Mouse (Mus musculus) CD4-positive, CD25-positive, alpha-beta regulatory T cell, adult 2 months (primary cell): ENCODE data around the gene Rnf214.
A peak's percentile ranks its signal among the peaks of the same experiment; 100 is the strongest.
"Not testable (repeated sequence)": the region's sequence is repeated elsewhere in the genome, so short reads cannot be mapped to it uniquely, and the experiment has no call there.

Experiments
- DNase-seq: peaks from one replicate; pipeline ENCODE4 v3.0.0-alpha.2; 2012; ENCODE audit warnings: low read depth, low spot score

The Rnf214 gene

GRCm38 (mm10) chr9:45850528-45851155, 56.1 kb downstream of the Rnf214 start:
- DNase-seq: no peak

GRCm38 (mm10) chr9:45849528-45850408, 56.9 kb downstream of the Rnf214 start:
- no peak for DNase-seq

DNA sequence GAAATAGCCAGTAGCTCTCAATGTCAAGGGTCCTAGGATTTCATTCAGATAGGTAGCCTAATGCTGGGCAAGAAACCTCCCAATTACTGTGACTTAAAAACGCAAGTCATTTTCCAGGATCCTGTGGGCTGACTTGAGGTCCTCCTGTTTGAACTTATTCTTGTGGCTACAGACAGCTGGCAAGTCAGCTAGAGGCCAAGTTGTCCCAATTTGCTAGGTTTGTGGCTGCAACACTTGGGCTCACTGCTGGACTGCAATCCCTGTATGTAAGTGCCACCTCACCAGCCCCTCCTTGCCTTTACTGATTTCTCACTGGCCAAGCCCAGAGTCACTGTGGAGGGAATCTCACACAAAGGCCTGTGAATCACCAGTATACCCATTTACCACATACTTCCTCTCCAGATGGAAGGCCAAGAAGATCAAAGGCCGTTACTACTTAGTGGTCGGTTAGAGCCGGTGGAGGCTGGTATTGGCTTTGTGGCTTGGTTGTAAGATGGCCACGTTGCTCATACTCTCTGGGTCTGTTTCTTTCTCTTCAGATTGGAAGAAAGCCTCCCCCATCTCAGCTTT, 59.7 kb downstream of the Rnf214 start:
- no peak for DNase-seq

GRCm38 (mm10) chr9:45846176-45846575, 60.5 kb downstream of the Rnf214 start:
- not testable (repeated sequence) for DNase-seq

GRCm38 (mm10) chr9:45845541-45845940, 61.2 kb downstream of the Rnf214 start:
- no peak for DNase-seq

- no peak for DNase-seq
Measured at GRCm38 (mm10) chr9:45843780-45844179, 62.9 kb downstream of the Rnf214 start.

- no peak for DNase-seq
Measured at GRCm38 (mm10) chr9:45843007-45843406, 63.7 kb downstream of the Rnf214 start.

DNA sequence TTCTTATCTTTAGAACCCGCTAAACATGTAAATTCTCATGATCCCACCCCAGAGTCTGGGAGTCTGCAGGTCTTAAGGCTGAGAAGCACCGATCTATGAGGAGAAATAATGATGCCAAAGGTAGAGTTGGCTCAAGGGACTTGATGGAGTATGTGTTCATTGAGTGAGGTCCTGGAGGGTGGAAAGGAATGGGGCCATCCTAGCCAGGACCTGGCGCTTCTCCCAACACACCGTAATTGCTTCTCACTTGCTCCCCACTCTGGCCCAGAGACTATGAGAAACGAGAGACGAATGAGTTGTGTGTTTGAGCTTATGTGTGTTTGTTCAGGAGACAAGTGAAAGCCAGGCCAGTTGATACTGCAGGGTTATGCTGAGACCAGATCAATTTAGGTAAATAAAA, 65.3 kb downstream of the Rnf214 start:
- no peak for DNase-seq

GRCm38 (mm10) chr9:45840331-45840730, 66.4 kb downstream of the Rnf214 start:
- no peak for DNase-seq

DNA sequence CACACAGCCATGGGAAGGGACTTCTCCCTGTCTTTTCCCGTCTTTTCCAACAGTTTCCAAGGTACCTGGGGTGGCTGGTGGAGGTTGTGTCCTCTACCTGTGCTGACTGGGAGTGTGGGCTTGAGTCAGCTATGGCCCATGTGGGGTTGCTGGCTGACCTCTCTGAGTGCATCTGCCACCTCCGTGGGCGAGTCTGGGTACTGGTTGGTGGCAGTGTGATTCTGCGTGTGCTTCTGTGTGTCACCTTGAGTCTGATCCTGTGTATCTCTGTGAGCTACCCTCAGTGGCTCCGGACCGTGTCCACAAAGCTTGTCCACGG, 66.8 kb downstream of the Rnf214 start:
- DNase-seq: no peak

DNA sequence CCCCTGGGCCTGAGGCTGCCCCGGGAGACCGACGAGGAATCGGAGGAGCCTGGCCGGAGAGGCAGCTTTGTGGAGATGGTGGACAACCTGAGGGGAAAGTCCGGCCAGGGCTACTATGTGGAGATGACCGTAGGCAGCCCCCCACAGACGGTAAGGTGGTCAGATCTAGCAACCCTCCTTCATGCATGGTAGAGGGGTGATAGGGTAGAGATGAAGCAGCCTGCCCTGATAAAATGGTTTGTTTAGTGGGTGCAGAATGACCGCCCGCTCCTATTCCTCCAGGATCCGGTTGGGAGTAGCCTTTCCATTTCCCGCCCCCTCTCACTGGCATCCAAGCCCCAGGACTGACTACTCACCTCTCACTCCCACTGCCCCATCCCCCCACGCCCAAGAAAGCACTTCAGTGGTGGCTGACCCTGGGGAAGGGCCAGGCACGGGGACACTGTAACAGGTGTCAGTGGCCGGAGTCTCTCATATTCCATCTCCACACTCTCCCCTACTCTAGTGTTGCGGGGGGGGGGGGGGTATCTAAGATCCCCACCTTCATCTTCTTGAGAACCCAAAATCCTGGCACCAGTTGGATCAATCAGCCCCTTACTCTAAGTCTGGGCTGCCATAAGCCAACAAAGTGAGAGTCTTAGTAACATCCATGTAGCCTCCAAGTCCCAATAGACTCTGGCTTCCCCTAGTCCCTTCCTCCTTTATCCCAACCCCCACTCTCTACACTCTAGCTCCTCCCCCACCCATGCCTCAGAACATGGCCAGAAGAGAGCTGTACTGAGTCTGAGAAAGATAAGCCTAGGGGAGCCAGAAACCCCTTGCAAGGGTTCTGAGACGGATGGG, 67.4 kb downstream of the Rnf214 start:
- no peak for DNase-seq

DNA sequence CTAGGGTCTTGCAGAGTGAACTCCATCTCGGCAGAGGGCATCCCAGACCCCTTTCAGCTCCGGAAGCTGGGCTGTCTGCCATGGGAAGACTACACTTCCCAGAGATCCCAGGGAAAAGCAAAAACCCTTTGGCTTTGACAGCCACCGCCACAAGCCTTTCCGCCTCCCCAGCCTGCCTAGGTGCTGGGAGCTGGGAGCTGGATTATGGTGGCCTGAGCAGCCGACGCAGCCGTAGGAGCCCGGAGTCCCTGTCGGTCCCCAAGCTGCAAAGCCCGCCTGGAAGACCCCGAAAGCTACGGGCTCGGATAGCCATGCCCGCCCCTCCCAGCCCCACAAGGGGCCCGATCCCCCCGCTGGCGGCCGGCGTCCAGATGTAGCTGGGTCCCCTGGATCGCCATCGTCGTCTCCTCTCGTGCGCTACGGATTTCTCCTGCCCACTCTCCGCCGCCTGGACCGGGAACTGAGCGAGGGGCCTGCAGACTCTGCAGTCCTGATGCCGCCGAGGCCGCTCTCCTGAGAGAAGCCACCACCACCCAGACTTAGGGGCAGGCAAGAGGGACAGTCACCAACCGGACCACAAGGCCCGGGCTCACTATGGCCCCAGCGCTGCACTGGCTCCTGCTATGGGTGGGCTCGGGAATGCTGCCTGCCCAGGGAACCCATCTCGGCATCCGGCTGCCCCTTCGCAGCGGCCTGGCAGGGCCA, 68.1 kb downstream of the Rnf214 start, which contains the start of gene Bace1:
Bace1 (plus strand) TSS at position 147 of the 705 bp plus-strand sequence.
- DNase-seq: no peak

GRCm38 (mm10) chr9:45838069-45838433, 68.7 kb downstream of the Rnf214 start:
- no peak for DNase-seq

DNA sequence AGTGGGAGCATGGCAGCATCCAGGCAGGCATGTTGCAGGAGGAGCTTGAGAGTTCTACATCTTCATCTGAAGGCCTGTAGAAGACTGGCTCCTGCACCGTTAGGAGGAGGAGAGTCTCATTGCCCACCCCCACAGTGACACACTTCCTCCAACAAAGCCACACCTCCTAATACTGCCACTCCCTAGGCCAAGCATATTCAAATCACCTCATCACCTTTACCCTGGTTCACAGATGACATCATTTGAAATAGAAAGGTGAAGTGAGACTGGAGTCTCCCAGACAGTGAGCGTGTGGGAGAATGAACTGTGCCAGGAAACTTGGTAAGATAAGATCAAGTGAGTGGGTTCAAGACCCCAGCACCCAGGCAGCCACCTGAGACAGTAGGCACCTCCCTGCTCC, 73.2 kb downstream of the Rnf214 start:
- no peak for DNase-seq

DNA sequence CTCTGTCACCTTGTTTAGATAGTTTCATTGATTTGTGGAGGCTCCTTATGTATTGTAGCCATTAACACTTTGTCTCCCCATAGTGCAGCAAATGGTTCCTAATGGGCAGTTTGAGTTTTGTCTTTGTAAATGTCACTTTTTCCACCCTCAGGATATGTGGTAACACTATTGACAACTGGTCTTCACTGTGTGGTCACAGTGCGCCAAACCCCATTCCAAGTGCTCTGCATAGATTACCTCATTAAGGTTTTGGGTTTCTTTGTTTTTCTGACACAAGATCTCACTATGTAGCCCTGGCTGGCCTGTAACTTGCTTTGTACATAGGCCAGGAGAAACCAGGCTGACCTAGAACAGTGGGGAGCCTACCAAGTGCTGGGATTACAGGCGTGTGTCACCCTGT, 73.8 kb downstream of the Rnf214 start:
- DNase-seq: no peak

GRCm38 (mm10) chr9:45829107-45829506, 77.6 kb downstream of the Rnf214 start:
- peak; percentile 92 for DNase-seq

DNA sequence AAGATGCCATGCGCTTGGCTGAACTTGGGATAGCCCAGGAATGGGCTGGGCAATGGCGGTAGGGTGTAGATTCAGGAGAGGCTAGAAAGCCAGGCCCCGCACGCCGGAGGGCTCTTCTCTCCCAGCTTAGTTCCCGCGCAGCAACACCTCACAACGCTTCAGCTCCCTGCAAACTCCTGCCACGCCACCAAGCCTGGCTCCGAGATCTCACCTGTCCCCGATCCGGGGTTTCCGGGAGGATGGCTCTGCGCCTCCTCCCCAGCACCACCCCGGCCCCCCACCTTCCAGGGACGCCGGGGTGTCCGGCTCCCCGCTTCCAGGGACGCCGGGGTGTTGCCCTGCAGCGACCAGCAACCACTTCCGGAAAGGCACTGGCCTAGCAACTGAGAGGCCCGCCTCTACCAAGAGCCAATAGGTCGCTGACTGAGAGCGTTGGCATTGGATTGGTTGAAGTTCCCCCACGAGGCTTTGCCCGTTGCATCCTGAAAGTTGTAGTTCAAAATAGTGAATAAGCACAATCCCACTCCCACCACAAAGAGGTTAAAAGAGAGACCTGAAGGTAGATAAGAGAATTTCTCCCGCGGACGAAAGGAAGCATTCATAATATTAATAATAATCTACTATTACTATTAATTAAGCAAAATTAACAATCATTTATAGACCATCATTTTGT, 78.3 kb downstream of the Rnf214 start, which contains the start of gene Cep164:
Cep164 (minus strand) TSS at position 401 of the 673 bp plus-strand sequence.
- peak; percentile 88 for DNase-seq

GRCm38 (mm10) chr9:45827663-45828290, 78.9 kb downstream of the Rnf214 start:
- DNase-seq: peak; percentile 41

GRCm38 (mm10) chr9:45818406-45819011, 88.2 kb downstream of the Rnf214 start:
- no peak for DNase-seq

GRCm38 (mm10) chr9:45815525-45815924, 91.2 kb downstream of the Rnf214 start:
- DNase-seq: no peak
